In genomic region chrX:169998559-169999219, GRCm38 (mm10) we compare ENCODE assay signal across 8 mouse cellular contexts. TPM values are rescaled to one million over a fixed set of nuclear protein-coding genes. Genes with fewer than 3 reads are reported as not detected.
A peak's percentile ranks its signal among the peaks of the same experiment; 100 is the strongest.
DNase-seq lines count a peak whose midpoint lies in the region; ATAC-seq and TF ChIP-seq lines count a peak whose summit lies in the region.
"Not testable (repeated sequence)": the region's sequence is repeated elsewhere in the genome, so short reads cannot be mapped to it uniquely, and the experiment has no call there.

No protein-coding gene starts in this region.

- peak overlapping the region; percentile 2 for H3K27ac ChIP-seq in ES-E14 (ENCODE audit: insufficient read depth, low read depth, low read length, poor library complexity, severe bottlenecking)
- H3K27ac ChIP-seq in forebrain, embryonic 14.5 days (ENCODE audit: low read depth, low read length) = peak overlapping the region; percentile 74
- H3K27ac ChIP-seq in hindbrain, embryonic 11.5 days (ENCODE audit: low read depth, low read length) = 0 out of 2 replicates have a peak overlapping the region, but pooled peaks have one; percentile 2
- H3K27ac ChIP-seq in kidney, postnatal 0 days; liver, embryonic 14.5 days; midbrain, postnatal 0 days (ENCODE audit: low read depth, low read length): not testable (repeated sequence)

- H3K27me3 ChIP-seq in forebrain, embryonic 14.5 days (replicated peaks; ENCODE audit: control insufficient read depth, insufficient read depth, low read length); hindbrain, embryonic 11.5 days (ENCODE audit: control insufficient read depth, insufficient read depth, low read length); kidney, postnatal 0 days (ENCODE audit: insufficient read depth, low read length); liver, embryonic 14.5 days (ENCODE audit: control insufficient read depth, insufficient read depth, low read length); midbrain, postnatal 0 days (ENCODE audit: insufficient read depth, low read length): not testable (repeated sequence)

- TF ChIP-seq EP300 in liver, embryonic 14.5 days (IDR thresholded peaks at IDR 0.05; ENCODE audit: low read depth) = not testable (repeated sequence)

- H3K9me3 ChIP-seq in ES-E14 (ENCODE audit: control insufficient read depth, insufficient read depth, low read depth, low read length); kidney, postnatal 0 days (replicated peaks; ENCODE audit: low read length); liver, embryonic 14.5 days (ENCODE audit: control insufficient read depth, low read length): not testable (repeated sequence)
- H3K9me3 ChIP-seq in forebrain, embryonic 14.5 days (replicated peaks; ENCODE audit: control insufficient read depth, low read length) = peaks cover 39% of the 10 kb centered on the region
- peaks cover 12% of the 10 kb centered on the region for H3K9me3 ChIP-seq in hindbrain, embryonic 11.5 days (ENCODE audit: control insufficient read depth, low read length)
- H3K9me3 ChIP-seq in midbrain, postnatal 0 days (ENCODE audit: low read length) = peaks cover 16% of the 10 kb centered on the region; the same call in 1 of the 2 replicates

- not testable (repeated sequence) for H3K36me3 ChIP-seq in ES-E14 (ENCODE audit: control insufficient read depth, insufficient read depth, low read length, poor library complexity, severe bottlenecking); forebrain, embryonic 14.5 days (ENCODE audit: control insufficient read depth, insufficient read depth, low read length); hindbrain, embryonic 11.5 days (ENCODE audit: control insufficient read depth, insufficient read depth, low read length); kidney, postnatal 0 days (ENCODE audit: insufficient read depth, low read length); liver, embryonic 14.5 days (replicated peaks; ENCODE audit: control insufficient read depth, insufficient read depth, low read depth); midbrain, postnatal 0 days (ENCODE audit: insufficient read depth, low read length)

- peak; percentile 11; the same call in 1 of the 2 replicates for ATAC-seq in forebrain, embryonic 14.5 days
- not testable (repeated sequence) for ATAC-seq in hindbrain, embryonic 11.5 days (ENCODE audit: low FRiP score); kidney, postnatal 0 days (replicated peaks; ENCODE audit: low FRiP score, low read depth); liver, embryonic 14.5 days (ENCODE audit: insufficient read depth); midbrain, postnatal 0 days (ENCODE audit: low FRiP score)

- DNase-seq in ES-E14 (ENCODE audit: low read depth, low spot score); forebrain, embryonic 14.5 days (ENCODE audit: low spot score); hindbrain, embryonic 11.5 days (ENCODE audit: low spot score); kidney, postnatal 0 days (ENCODE audit: low spot score); liver, embryonic 14.5 days (ENCODE audit: low read depth in 3 of 3, low spot score in 3 of 3); midbrain, postnatal 0 days (ENCODE audit: low spot score): not testable (repeated sequence)
- DNase-seq in embryo, embryonic 10 days (ENCODE audit: low spot score) = peak; percentile 3
- DNase-seq in yolk sac, embryonic 10.5 days (ENCODE audit: low spot score) = peak; percentile 1

- peaks cover 3 to 13% of the 10 kb centered on the region in 2 experiments; a peak in 3 of 4 replicates for H3K4me1 ChIP-seq in ES-E14 (ENCODE audit: control insufficient read depth in 2 of 2, insufficient read depth in 2 of 2, low read length in 2 of 2, poor library complexity in 1 of 2)
- H3K4me1 ChIP-seq in forebrain, embryonic 14.5 days (ENCODE audit: control insufficient read depth, insufficient read depth, low read length); hindbrain, embryonic 11.5 days (replicated peaks; ENCODE audit: control insufficient read depth, insufficient read depth, low read length); kidney, postnatal 0 days (replicated peaks; ENCODE audit: insufficient read depth, low read length); liver, embryonic 14.5 days (replicated peaks; ENCODE audit: control insufficient read depth in 2 of 2, insufficient read depth in 2 of 2, low read length in 1 of 2); midbrain, postnatal 0 days (ENCODE audit: insufficient read depth, low read length): not testable (repeated sequence)

- H3K4me3 ChIP-seq in ES-E14 (ENCODE audit: insufficient read depth in 1 of 2, low read depth in 1 of 2, low read length in 2 of 2, poor library complexity in 1 of 2, severe bottlenecking in 1 of 2); hindbrain, embryonic 11.5 days (ENCODE audit: low read depth, low read length); kidney, postnatal 0 days (replicated peaks; ENCODE audit: low read depth, low read length); liver, embryonic 14.5 days (ENCODE audit: insufficient read depth in 1 of 2, low read depth in 2 of 2, low read length in 2 of 2): not testable (repeated sequence)
- peak overlapping the region; percentile 31 for H3K4me3 ChIP-seq in forebrain, embryonic 14.5 days (ENCODE audit: low read depth, low read length)
- peak overlapping the region; percentile 44 for H3K4me3 ChIP-seq in midbrain, postnatal 0 days (ENCODE audit: low read depth, low read length)

- peak overlapping the region; percentile 69 for H3K4me2 ChIP-seq in forebrain, embryonic 14.5 days (ENCODE audit: low read length)
- not testable (repeated sequence) for H3K4me2 ChIP-seq in hindbrain, embryonic 11.5 days (replicated peaks; ENCODE audit: low read depth, low read length)
- H3K4me2 ChIP-seq in kidney, postnatal 0 days (ENCODE audit: low read length) = peak overlapping the region; percentile 77
- peak overlapping the region; percentile 74 for H3K4me2 ChIP-seq in liver, embryonic 14.5 days (ENCODE audit: low read depth)
- H3K4me2 ChIP-seq in midbrain, postnatal 0 days (ENCODE audit: low read depth, low read length, poor library complexity, severe bottlenecking) = peak overlapping the region; percentile 73

- WGBS in forebrain, embryonic 14.5 days = 51% methylated on average over 4 of the region's 4 CpGs
- WGBS in hindbrain, embryonic 11.5 days = 14% methylated on average over 1 of the region's 4 CpGs
- 56% methylated on average over 4 of the region's 4 CpGs for WGBS in kidney, postnatal 0 days
- 48% methylated on average over 4 of the region's 4 CpGs for WGBS in liver, embryonic 14.5 days (ENCODE audit: insufficient replicate concordance)
- WGBS in midbrain, postnatal 0 days = 43% methylated on average over 4 of the region's 4 CpGs

- in situ Hi-C loops in ES-E14 (cut with MboI; ENCODE audit: low sequenced_read_pairs in 2 of 2, unreplicated experiment in 2 of 2) = not testable (repeated sequence)

- not testable (repeated sequence) for TF ChIP-seq CTCF in kidney, postnatal 0 days (IDR thresholded peaks at IDR 0.05; ENCODE audit: low read depth); liver, embryonic 14.5 days (IDR thresholded peaks at IDR 0.05; ENCODE audit: low read depth); midbrain, postnatal 0 days (IDR thresholded peaks at IDR 0.05)

- peak overlapping the region; percentile 0; the same call in 1 of the 2 replicates for H3K9ac ChIP-seq in ES-E14 (ENCODE audit: insufficient read depth, low read depth, low read length, poor library complexity, severe bottlenecking)
- not testable (repeated sequence) for H3K9ac ChIP-seq in forebrain, embryonic 14.5 days (ENCODE audit: low read length); hindbrain, embryonic 11.5 days (ENCODE audit: low read depth, low read length); kidney, postnatal 0 days (ENCODE audit: low read depth, low read length); liver, embryonic 14.5 days (replicated peaks); midbrain, postnatal 0 days (replicated peaks; ENCODE audit: low read length, poor library complexity, severe bottlenecking)

RNA-seq across cellular contexts. Expression of gene Gm21887, which starts 10.8 kb away (rescaled TPM):
- 165 and 322 TPM in 2 replicates for total RNA-seq in ES-E14 (2012; rRNA removed)
- polyA plus RNA-seq in forebrain, embryonic 14.5 days (2014; fragmentation: Nextera tagmentation; extraction: Ambion mirVana) = 77.4 and 108 TPM in 2 replicates
- polyA plus RNA-seq in hindbrain, embryonic 11.5 days (2014; fragmentation: Nextera tagmentation; extraction: Ambion mirVana) = 174 and 175 TPM in 2 replicates
- polyA plus RNA-seq in kidney, postnatal 0 days (2015; fragmentation: Nextera tagmentation; extraction: Ambion mirVana) = 41.1 and 106 TPM in 2 replicates
- polyA plus RNA-seq in liver, embryonic 14.5 days (2012; rRNA removed) = 94.3 and 264 TPM in 2 replicates
- polyA plus RNA-seq in liver, embryonic 14.5 days (2014; fragmentation: Nextera tagmentation; extraction: Ambion mirVana) = 36.2 and 58.4 TPM in 2 replicates
- 34.6 and 51.3 TPM in 2 replicates for total RNA-seq in midbrain, postnatal 0 days (2014; rRNA removed)
- 193 and 201 TPM in 2 replicates for polyA plus RNA-seq in midbrain, postnatal 0 days (2015; fragmentation: Nextera tagmentation; extraction: Ambion mirVana)
